Comparison of ENCODE assay signal across 23 mouse cellular contexts in genomic region chr1:150680345-150680744, GRCm38 (mm10).
DNase-seq lines count a peak whose midpoint lies in the region; ATAC-seq lines count a peak whose summit lies in the region.
"Had no signal": no experiment of that assay in that cellular context is flagged by ENCODE, and none has a peak within 500 bp of the region (broad histone marks: within the 10 kb centered on the region; RNA-seq: fewer than 3 reads in every experiment).

No protein-coding gene starts in this region.

- 69% methylated on average over 4 of the region's 4 CpGs for WGBS in heart, embryonic 13.5 days
- WGBS in embryonic facial prominence, embryonic 10.5 days: 87% methylated on average over 4 of the region's 4 CpGs
- WGBS in embryonic facial prominence, embryonic 13.5 days: 58% methylated on average over 4 of the region's 4 CpGs
- 55% methylated on average over 4 of the region's 4 CpGs for WGBS in limb, embryonic 12.5 days

- H3K4me2 ChIP-seq in heart, embryonic 13.5 days: no peak overlapping the region
- no peak overlapping the region for H3K4me2 ChIP-seq in embryonic facial prominence, embryonic 13.5 days
- H3K4me2 ChIP-seq in limb, embryonic 12.5 days: no peak overlapping the region
- H3K4me2 ChIP-seq: forebrain, embryonic 12.5 days; heart, embryonic 11.5 days; liver, embryonic 11.5 days; midbrain, embryonic 13.5 days had no signal

- peaks cover 71% of the 10 kb centered on the region for H3K36me3 ChIP-seq in heart, embryonic 13.5 days
- H3K36me3 ChIP-seq in embryonic facial prominence, embryonic 10.5 days (replicated peaks): peaks cover 36% of the 10 kb centered on the region
- peaks cover 29% of the 10 kb centered on the region for H3K36me3 ChIP-seq in embryonic facial prominence, embryonic 13.5 days
- H3K36me3 ChIP-seq in limb, embryonic 12.5 days: peaks cover 41% of the 10 kb centered on the region
- H3K36me3 ChIP-seq: forebrain, embryonic 12.5 days; midbrain, embryonic 13.5 days had no signal

- no peak overlapping the region for H3K9ac ChIP-seq in heart, embryonic 13.5 days
- no peak overlapping the region for H3K9ac ChIP-seq in embryonic facial prominence, embryonic 13.5 days
- H3K9ac ChIP-seq in limb, embryonic 12.5 days (replicated peaks): no peak overlapping the region
- H3K9ac ChIP-seq: forebrain, embryonic 12.5 days; midbrain, embryonic 13.5 days had no signal

- no peak for ATAC-seq in heart, embryonic 13.5 days (ENCODE audit: extremely low read depth, insufficient number of reproducible peaks, low FRiP score, low TSS enrichment)
- ATAC-seq in embryonic facial prominence, embryonic 13.5 days (ENCODE audit: insufficient number of reproducible peaks, insufficient read depth, low FRiP score, low TSS enrichment, low read depth): 0 out of 2 replicates have a peak, but pooled peaks have one; percentile 37
- no peak for ATAC-seq in limb, embryonic 12.5 days (ENCODE audit: insufficient number of reproducible peaks, insufficient read depth, low FRiP score, low TSS enrichment, low read depth)
- ATAC-seq in megakaryocyte-erythroid progenitor cell, adult 5-6 weeks (replicated peaks; ENCODE audit: low FRiP score, low TSS enrichment, poor library complexity, severe bottlenecking): no peak
- ATAC-seq: CD4-positive, CD25-positive, alpha-beta regulatory T cell, adult 4 months; intestine, embryonic 16.5 days; midbrain, embryonic 13.5 days had no signal

- H3K27ac ChIP-seq in heart, embryonic 13.5 days (replicated peaks): 0 out of 2 replicates have a peak overlapping the region, but pooled peaks have one; percentile 42
- H3K27ac ChIP-seq in embryonic facial prominence, embryonic 10.5 days (replicated peaks): 0 out of 2 replicates have a peak overlapping the region, but pooled peaks have one; percentile 21
- H3K27ac ChIP-seq in embryonic facial prominence, embryonic 13.5 days: peak overlapping the region; percentile 39; the same call in 1 of the 2 replicates
- peak overlapping the region; percentile 70 for H3K27ac ChIP-seq in limb, embryonic 12.5 days
- H3K27ac ChIP-seq: forebrain, embryonic 12.5 days; kidney, postnatal 0 days; midbrain, embryonic 13.5 days had no signal

- no peak overlapping the region for H3K4me3 ChIP-seq in heart, embryonic 13.5 days
- no peak overlapping the region for H3K4me3 ChIP-seq in embryonic facial prominence, embryonic 10.5 days
- no peak overlapping the region for H3K4me3 ChIP-seq in embryonic facial prominence, embryonic 13.5 days
- no peak overlapping the region for H3K4me3 ChIP-seq in limb, embryonic 12.5 days (replicated peaks)
- H3K4me3 ChIP-seq: forebrain, embryonic 12.5 days; megakaryocyte, embryonic 14.5 days; midbrain, embryonic 13.5 days had no signal

- H3K27me3 ChIP-seq in heart, embryonic 13.5 days (replicated peaks): no peaks in the 10 kb centered on the region
- no peaks in the 10 kb centered on the region for H3K27me3 ChIP-seq in embryonic facial prominence, embryonic 10.5 days (replicated peaks; ENCODE audit: low read depth, poor library complexity, severe bottlenecking)
- no peaks in the 10 kb centered on the region for H3K27me3 ChIP-seq in embryonic facial prominence, embryonic 13.5 days
- no peaks in the 10 kb centered on the region for H3K27me3 ChIP-seq in limb, embryonic 12.5 days
- H3K27me3 ChIP-seq: forebrain, embryonic 12.5 days; megakaryocyte, embryonic 14.5 days; midbrain, embryonic 13.5 days had no signal

- DNase-seq in heart, postnatal 4 days: no peak
- no peak for DNase-seq in embryonic facial prominence, embryonic 10.5 days (ENCODE audit: low spot score)
- no peak for DNase-seq in adrenal gland, adult 8-10 months
- DNase-seq: adrenal gland, adult 2 months; gastrocnemius, postnatal 25 days; heart, adult 11 months; kidney, adult 8-10 months; kidney, postnatal 4 days; lung, postnatal 36 days; thymus, adult 2 months; thymus, postnatal 36 days had no signal

- no peaks in the 10 kb centered on the region for H3K9me3 ChIP-seq in heart, embryonic 13.5 days
- H3K9me3 ChIP-seq in embryonic facial prominence, embryonic 10.5 days: no peaks in the 10 kb centered on the region
- H3K9me3 ChIP-seq in embryonic facial prominence, embryonic 13.5 days: no peaks in the 10 kb centered on the region
- no peaks in the 10 kb centered on the region for H3K9me3 ChIP-seq in limb, embryonic 12.5 days
- H3K9me3 ChIP-seq: forebrain, embryonic 12.5 days; midbrain, embryonic 13.5 days had no signal

- H3K4me1 ChIP-seq in heart, embryonic 13.5 days: peaks cover 4% of the 10 kb centered on the region; the same call in 1 of the 2 replicates
- peaks cover 27% of the 10 kb centered on the region for H3K4me1 ChIP-seq in embryonic facial prominence, embryonic 10.5 days
- H3K4me1 ChIP-seq in embryonic facial prominence, embryonic 13.5 days: peaks cover 20% of the 10 kb centered on the region
- peaks cover 33% of the 10 kb centered on the region for H3K4me1 ChIP-seq in limb, embryonic 12.5 days (replicated peaks)
- H3K4me1 ChIP-seq: forebrain, embryonic 12.5 days; megakaryocyte, embryonic 14.5 days; midbrain, embryonic 13.5 days had no signal
